Mouse (Mus musculus): ENCODE results near the gene Vmn1r236. TPM values are rescaled to one million over a fixed set of nuclear protein-coding genes. Genes with fewer than 3 reads are reported as not detected.

The Vmn1r236 gene
- not detected in 2 replicates for polyA plus RNA-seq (2015; fragmentation: Nextera tagmentation; extraction: Ambion mirVana)

DNA sequence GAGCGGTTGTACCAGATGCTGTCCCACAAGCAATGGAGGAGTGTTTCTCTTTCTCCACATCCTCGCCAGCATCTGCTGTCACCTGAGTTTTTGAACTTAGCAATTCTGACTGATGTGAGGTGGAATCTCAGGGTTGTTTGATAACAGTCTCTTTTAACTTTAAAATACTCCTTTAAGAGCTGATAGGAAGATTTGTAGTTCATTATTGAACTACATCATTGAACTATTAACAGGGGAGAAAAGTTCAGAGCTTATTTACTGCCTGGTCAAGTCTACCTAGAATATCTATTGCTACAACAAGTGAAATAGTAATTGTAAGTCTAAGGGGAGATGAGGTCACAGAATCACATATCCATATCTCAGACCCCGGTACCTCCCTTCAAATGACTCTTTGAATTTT is at the start of gene Vmn1r236:
Gene Vmn1r236 (plus strand): TSS at position 301 of the 400 bp plus-strand sequence.
- DNase-seq (ENCODE audit: low spot score), result no peak

DNA sequence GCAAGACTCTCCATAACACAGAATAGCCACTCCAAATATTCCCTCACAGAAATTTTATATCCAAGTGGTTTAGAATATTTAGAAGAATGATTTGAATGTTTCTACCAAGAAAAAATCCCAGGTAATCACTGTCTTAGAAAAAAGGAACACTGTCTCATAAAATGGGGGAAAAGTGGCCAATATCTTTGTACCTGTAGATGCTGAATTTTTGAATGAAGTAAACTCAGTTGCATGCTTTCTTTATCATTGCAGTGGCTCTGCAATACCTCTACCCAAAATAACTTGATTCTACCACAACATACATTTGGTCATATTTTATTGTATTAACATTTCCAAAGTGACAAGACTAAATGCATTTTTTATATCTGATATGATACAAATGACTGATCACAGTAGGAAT is 26.6 kb upstream of the Vmn1r236 start, which contains the start of gene Vmn1r235:
Gene Vmn1r235 (plus strand): TSS at position 301 of the 400 bp plus-strand sequence.
- no peak for DNase-seq (ENCODE audit: low spot score)

DNA sequence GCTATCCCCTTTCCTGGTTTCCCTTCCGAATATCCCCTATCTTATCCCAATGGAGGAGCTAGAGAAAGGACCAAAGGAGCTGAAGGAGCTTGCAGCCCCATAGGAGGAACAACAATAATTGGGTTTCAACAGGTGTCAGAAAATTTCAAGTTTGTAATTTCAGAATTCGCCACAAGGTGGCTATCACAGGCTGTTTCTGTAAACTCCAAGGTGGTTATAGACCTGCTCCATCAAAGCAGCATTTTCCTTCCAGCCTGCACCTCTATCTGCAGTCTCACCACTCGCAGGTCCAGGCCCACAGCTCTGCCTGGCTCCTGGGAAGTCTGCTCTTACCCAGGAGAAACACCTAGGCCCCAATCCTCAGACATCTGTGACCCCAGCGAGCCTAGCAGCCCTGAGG is 10.6 kb upstream of the Vmn1r236 start:
- peak; percentile 80 for DNase-seq (ENCODE audit: low spot score)

DNA sequence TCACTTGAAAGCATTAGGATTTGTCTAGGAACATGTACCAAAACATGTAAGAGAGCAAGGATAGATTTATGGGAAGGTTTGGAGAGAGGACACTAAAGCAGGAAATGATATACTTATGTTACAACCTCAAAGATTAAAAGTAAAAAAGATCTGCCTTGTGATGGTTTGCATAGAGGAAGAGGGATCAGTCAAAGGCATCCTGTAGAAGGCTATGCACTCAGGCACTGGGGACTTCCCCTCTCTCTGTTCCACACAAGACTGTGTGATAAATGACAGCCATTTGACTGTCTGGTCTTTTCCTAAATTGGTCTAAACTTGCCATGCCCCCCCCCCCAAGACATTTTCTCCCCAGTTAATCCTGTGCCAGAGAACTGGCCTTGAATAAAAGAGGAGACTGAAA is 1.7 kb downstream of the Vmn1r236 start:
- no peak for DNase-seq (ENCODE audit: low spot score)

DNA sequence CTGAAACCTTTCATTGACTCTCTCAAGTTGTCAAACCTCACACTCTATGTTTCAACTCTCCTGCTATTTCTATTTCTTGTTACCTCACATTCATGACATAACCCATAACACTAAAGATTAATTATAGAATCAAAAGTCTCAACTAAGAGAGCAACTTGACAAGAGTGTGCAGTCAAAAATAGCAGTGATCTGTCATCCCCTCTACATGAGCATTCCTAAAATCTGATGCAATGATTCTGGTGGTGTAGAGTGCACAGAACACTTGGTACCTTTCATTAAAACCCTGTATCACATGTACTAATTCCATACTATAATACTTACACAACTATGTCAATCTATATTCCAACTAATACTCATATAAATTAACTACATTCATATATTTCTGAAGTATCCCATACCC is 7.0 kb downstream of the Vmn1r236 start:
- DNase-seq (ENCODE audit: low spot score), result no peak

DNA sequence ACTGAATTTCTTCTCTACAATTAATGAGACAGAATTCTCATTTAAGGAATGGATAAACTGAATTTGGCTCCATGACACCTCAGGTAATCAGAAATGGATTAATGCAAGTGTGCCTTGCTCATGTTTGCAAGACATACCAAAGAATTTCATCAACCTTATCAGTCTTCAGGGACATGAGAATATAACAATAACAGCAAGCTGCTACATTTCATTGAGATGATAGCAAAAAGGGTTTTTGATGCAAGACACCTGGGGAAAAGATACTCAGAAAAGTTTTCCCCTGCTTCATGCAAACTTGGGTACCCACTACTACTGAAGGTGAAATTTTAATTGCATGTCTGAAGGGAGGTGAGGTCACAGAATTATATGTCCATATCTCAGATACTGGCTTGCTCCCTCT is 28.8 kb downstream of the Vmn1r236 start, which contains the start of gene Vmn1r237:
Gene Vmn1r237 (plus strand): TSS at position 301 of the 400 bp plus-strand sequence.
- DNase-seq (ENCODE audit: low spot score), result no peak

Small RNAs within 50 kb of the gene (microRNA-seq; reads per million reads assigned to microRNA genes)
- gene Gm26384 (ENCODE audit: borderline number of aligned reads), result not detected

Other genes with a start within 250 kb of the Vmn1r236 start
- gene Vmn1r234, start 56.9 kb upstream of the Vmn1r236 start, polyA plus RNA-seq (2015; fragmentation: Nextera tagmentation; extraction: Ambion mirVana), result not detected in 2 replicates
- gene Vmn1r235, start 26.5 kb upstream of the Vmn1r236 start, polyA plus RNA-seq (2015; fragmentation: Nextera tagmentation; extraction: Ambion mirVana), result not detected in 2 replicates
- not detected in 2 replicates for gene Vmn1r237, start 28.9 kb downstream of the Vmn1r236 start, polyA plus RNA-seq (2015; fragmentation: Nextera tagmentation; extraction: Ambion mirVana)
- gene Zfp677, start 100.8 kb downstream of the Vmn1r236 start, polyA plus RNA-seq (2015; fragmentation: Nextera tagmentation; extraction: Ambion mirVana), result 5.2 and 5.5 TPM in 2 replicates
- gene Zfp54, start 140.3 kb downstream of the Vmn1r236 start, polyA plus RNA-seq (2015; fragmentation: Nextera tagmentation; extraction: Ambion mirVana), result 9.2 and 9.8 TPM in 2 replicates
- gene Zfp51, start 167.4 kb downstream of the Vmn1r236 start, polyA plus RNA-seq (2015; fragmentation: Nextera tagmentation; extraction: Ambion mirVana), result 22.4 and 23.0 TPM in 2 replicates
- gene Zfp53, start 206.1 kb downstream of the Vmn1r236 start, polyA plus RNA-seq (2015; fragmentation: Nextera tagmentation; extraction: Ambion mirVana), result 16.5 and 17.3 TPM in 2 replicates

Data from thymus, postnatal 0 days (tissue).